Mouse (Mus musculus): Measurements from ENCODE around the gene Usp19. TPM values are rescaled to one million over a fixed set of nuclear protein-coding genes. Genes with fewer than 3 reads are reported as not detected.

Gene Usp19
- polyA plus RNA-seq, 1 experiment from 2014 or later = 43.8 TPM

DNA sequence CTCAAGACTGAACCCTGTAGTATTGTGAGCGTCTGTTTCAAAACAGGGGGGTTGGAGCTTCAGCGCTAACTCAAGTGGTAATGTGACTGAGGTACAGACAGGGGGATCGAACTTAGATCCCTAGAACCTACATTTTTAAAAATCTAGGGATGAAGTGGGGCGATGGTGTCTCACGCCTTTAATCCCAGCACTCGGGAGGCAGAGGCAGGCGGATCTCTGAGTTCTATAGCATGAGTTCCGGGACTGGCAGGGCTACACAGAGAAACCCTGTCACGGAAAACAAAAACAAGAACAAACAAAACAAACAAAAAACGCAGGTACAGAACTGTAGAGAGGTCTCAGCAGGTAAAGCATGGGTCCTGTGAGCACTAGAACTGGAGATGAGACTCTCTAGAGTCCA lies 33.4 kb upstream of the Usp19 start:
- H3K9me3 ChIP-seq (replicated peaks; ENCODE audit: low read length) = no peaks in the 10 kb centered on the region
- no peak overlapping the region for H3K4me2 ChIP-seq (ENCODE audit: low read length)
- no peaks in the 10 kb centered on the region for H3K27me3 ChIP-seq (ENCODE audit: insufficient read depth, low read length)
- no peak for DNase-seq (ENCODE audit: low spot score)
- H3K4me3 ChIP-seq (replicated peaks; ENCODE audit: low read depth, low read length) = no peak overlapping the region
- H3K27ac ChIP-seq = no peak overlapping the region
- H3K36me3 ChIP-seq (ENCODE audit: insufficient read depth, low read length) = no peaks in the 10 kb centered on the region
- WGBS = 86% methylated on average over 10 of the region's 10 CpGs
- no peak for ATAC-seq (replicated peaks; ENCODE audit: low FRiP score, low read depth)
- H3K4me1 ChIP-seq (replicated peaks; ENCODE audit: insufficient read depth, low read length) = peaks cover 8% of the 10 kb centered on the region
- TF ChIP-seq CTCF (IDR thresholded peaks at IDR 0.05; ENCODE audit: low read depth) = no peak
- H3K9ac ChIP-seq (ENCODE audit: low read depth, low read length) = no peak overlapping the region

GRCm38 (mm10) chr9:108459939-108460318 lies 30.5 kb upstream of the Usp19 start:
- no peak for DNase-seq (ENCODE audit: low spot score)
- no peak for ATAC-seq (replicated peaks; ENCODE audit: low FRiP score, low read depth)
- Histone ChIP-seq H3K4me2 (ENCODE audit: low read length) (peak overlapping the region; percentile 85), H3K9me3 (replicated peaks; ENCODE audit: low read length) (no peaks in the 10 kb centered on the region), H3K27ac (peak overlapping the region; percentile 92), H3K36me3 (ENCODE audit: insufficient read depth, low read length) (peaks cover 18% of the 10 kb centered on the region; the same call in 1 of the 2 replicates), H3K27me3 (ENCODE audit: insufficient read depth, low read length) (no peaks in the 10 kb centered on the region), H3K4me1 (replicated peaks; ENCODE audit: insufficient read depth, low read length) (peaks cover 16% of the 10 kb centered on the region), H3K4me3 (replicated peaks; ENCODE audit: low read depth, low read length) (peak overlapping the region; percentile 76), H3K9ac (ENCODE audit: low read depth, low read length) (peak overlapping the region; percentile 84; the same call in 1 of the 2 replicates)
- 97% methylated on average over 1 of the region's 1 CpGs for WGBS
- no peak for TF ChIP-seq CTCF (IDR thresholded peaks at IDR 0.05; ENCODE audit: low read depth)

DNA sequence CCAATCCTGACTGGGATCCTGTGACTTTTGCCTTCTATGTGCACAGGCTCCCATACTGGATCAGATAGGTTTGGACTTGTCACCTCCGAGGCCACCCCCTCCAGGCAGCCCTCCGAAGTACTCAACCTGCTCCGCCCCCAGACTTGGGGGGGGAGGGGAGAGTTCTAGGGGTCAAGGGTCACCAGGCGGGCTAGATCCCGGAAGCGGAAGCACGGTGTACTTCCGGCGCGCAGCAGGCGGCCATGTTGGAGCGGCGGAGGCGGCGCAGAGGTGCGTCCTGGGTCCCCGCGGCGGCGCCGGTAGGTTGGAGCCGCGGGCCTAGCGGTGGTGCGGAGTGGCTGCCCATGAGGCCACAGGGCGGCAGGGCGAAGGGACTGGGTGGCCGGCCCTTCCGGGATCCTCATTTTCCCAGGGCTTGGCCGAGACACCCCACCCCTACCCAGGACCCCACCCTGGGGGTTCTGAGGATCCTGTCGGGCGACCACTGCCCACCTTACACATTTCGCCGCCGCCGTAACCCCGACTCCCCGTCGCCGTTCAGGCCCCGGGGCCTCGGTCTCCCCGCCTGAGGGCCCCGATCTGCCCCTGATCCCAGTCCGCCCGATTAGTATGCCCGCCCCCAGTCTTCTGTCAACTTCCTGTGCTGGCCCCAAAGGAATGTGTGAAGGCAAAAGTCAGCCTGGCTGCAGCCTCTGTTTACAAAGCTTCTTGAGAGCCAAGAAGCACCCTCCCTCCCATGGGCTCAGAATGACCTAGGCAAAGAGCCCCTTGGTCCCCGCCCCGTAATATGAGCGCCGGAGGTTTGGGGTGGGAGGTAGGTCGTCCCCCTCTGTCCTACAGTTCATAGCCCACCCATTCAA lies 29.9 kb upstream of the Usp19 start, which contains the start of gene Ccdc71:
TSS of gene Ccdc71 (plus strand) at position 209 of the 860 bp plus-strand sequence.
- Histone ChIP-seq H3K4me3 (replicated peaks; ENCODE audit: low read depth, low read length) (peak within 1 kb of the TSS; percentile 76), H3K4me1 (replicated peaks; ENCODE audit: insufficient read depth, low read length) (peaks cover 16% of the 10 kb centered on the region), H3K9ac (ENCODE audit: low read depth, low read length) (peak within 1 kb of the TSS; percentile 84), H3K27ac (peak within 1 kb of the TSS; percentile 92), H3K27me3 (ENCODE audit: insufficient read depth, low read length) (no peaks in the 10 kb centered on the region), H3K36me3 (ENCODE audit: insufficient read depth, low read length) (peaks cover 24% of the 10 kb centered on the region; the same call in 1 of the 2 replicates), H3K4me2 (ENCODE audit: low read length) (peak within 1 kb of the TSS; percentile 85), H3K9me3 (replicated peaks; ENCODE audit: low read length) (no peaks in the 10 kb centered on the region)
- ATAC-seq (replicated peaks; ENCODE audit: low FRiP score, low read depth) (peak; percentile 80), DNase-seq (ENCODE audit: low spot score) (peak; percentile 89)
- 0% methylated on average over 49 of the region's 52 CpGs for WGBS
- 0 out of 2 replicates have a peak, but pooled peaks have one; percentile 1 for TF ChIP-seq CTCF (IDR thresholded peaks at IDR 0.05; ENCODE audit: low read depth)

DNA sequence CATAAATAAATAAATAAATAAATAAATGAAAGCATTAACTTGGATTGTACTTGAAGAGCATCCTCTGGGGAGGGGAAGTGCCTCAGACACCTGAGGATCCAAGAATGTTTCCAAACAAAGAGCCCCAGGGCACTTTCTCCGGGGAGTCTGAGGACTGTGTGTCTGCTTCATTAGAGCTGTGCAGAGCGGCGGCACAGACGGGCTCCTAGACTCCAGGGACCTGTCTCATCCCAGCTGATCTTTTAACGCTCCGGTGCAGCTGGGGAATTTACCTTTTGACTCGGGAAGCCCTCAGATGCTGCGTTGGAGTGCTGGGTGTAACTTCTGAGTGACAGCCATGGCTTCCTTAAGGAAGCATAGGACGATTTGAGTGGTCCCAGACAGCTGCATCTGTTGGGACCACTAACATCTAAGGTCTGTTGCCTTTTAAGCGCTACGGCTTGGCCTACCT lies 29.2 kb upstream of the Usp19 start, which contains the start of gene Klhdc8b:
TSS of gene Klhdc8b (minus strand) at position 401 of the 451 bp plus-strand sequence.
- Histone ChIP-seq H3K27me3 (ENCODE audit: insufficient read depth, low read length) (no peaks in the 10 kb centered on the region), H3K9ac (ENCODE audit: low read depth, low read length) (peak within 1 kb of the TSS; percentile 84), H3K4me3 (replicated peaks; ENCODE audit: low read depth, low read length) (peak within 1 kb of the TSS; percentile 76), H3K27ac (peak within 1 kb of the TSS; percentile 92), H3K4me1 (replicated peaks; ENCODE audit: insufficient read depth, low read length) (peaks cover 16% of the 10 kb centered on the region), H3K9me3 (replicated peaks; ENCODE audit: low read length) (no peaks in the 10 kb centered on the region), H3K4me2 (ENCODE audit: low read length) (peak within 1 kb of the TSS; percentile 85), H3K36me3 (ENCODE audit: insufficient read depth, low read length) (peaks cover 28% of the 10 kb centered on the region; the same call in 1 of the 2 replicates)
- 13% methylated on average over 11 of the region's 11 CpGs for WGBS
- DNase-seq (ENCODE audit: low spot score) (peak; percentile 41), ATAC-seq (replicated peaks; ENCODE audit: low FRiP score, low read depth) (peak; percentile 36; the same call in 1 of the 2 replicates)
- no peak for TF ChIP-seq CTCF (IDR thresholded peaks at IDR 0.05; ENCODE audit: low read depth)

DNA sequence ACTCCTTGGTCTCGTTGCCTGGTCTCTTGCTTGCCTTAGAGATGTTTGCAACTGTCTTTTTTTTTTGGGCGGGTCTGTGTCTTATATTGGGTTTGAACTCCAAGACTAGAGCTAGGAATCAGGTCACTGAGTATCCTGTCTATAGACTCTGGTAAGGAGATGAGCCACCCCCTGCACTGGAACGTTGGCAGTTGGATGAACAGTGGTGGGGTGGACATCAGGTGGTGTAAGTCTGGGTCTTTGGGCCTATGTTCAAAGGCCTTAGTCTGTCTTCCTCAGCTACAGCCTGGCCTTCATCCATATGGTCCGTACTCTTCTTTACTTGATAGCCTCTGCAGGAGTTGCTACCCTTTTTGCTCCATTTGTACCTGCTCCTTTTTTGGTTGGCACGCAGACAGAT lies 28.7 kb upstream of the Usp19 start:
- WGBS = 78% methylated on average over 5 of the region's 5 CpGs
- H3K9ac ChIP-seq (ENCODE audit: low read depth, low read length) = peak overlapping the region; percentile 84; the same call in 1 of the 2 replicates
- peak overlapping the region; percentile 85 for H3K4me2 ChIP-seq (ENCODE audit: low read length)
- no peak for TF ChIP-seq CTCF (IDR thresholded peaks at IDR 0.05; ENCODE audit: low read depth)
- no peaks in the 10 kb centered on the region for H3K27me3 ChIP-seq (ENCODE audit: insufficient read depth, low read length)
- no peak for ATAC-seq (replicated peaks; ENCODE audit: low FRiP score, low read depth)
- no peak for DNase-seq (ENCODE audit: low spot score)
- peak overlapping the region; percentile 92 for H3K27ac ChIP-seq
- peaks cover 16% of the 10 kb centered on the region for H3K4me1 ChIP-seq (replicated peaks; ENCODE audit: insufficient read depth, low read length)
- H3K9me3 ChIP-seq (replicated peaks; ENCODE audit: low read length) = no peaks in the 10 kb centered on the region
- peaks cover 28% of the 10 kb centered on the region; the same call in 1 of the 2 replicates for H3K36me3 ChIP-seq (ENCODE audit: insufficient read depth, low read length)
- peak overlapping the region; percentile 76 for H3K4me3 ChIP-seq (replicated peaks; ENCODE audit: low read depth, low read length)

DNA sequence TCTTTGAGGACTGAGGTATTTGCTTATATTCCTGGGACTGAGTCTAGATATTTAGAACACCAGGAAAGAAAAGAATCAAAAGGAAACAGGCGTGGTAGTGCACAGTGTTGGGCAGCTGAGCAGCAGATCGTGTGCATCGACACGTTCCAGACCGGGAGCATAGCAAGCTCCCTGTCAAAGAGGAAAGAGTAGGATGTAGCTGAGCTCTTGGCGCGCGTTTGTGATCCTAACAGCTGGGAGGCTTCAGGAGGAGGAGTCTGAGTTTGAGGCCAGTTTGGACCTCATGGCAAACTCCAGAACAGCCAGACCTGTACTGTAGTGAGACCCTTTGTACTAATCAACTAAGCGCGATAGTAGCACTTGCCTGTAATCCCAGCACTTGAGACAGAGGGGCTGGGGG lies 28.2 kb upstream of the Usp19 start:
- peak; percentile 87 for DNase-seq (ENCODE audit: low spot score)
- Histone ChIP-seq H3K9me3 (replicated peaks; ENCODE audit: low read length) (no peaks in the 10 kb centered on the region), H3K4me3 (replicated peaks; ENCODE audit: low read depth, low read length) (no peak overlapping the region), H3K4me2 (ENCODE audit: low read length) (peak overlapping the region; percentile 85), H3K9ac (ENCODE audit: low read depth, low read length) (no peak overlapping the region), H3K36me3 (ENCODE audit: insufficient read depth, low read length) (peaks cover 28% of the 10 kb centered on the region; the same call in 1 of the 2 replicates), H3K27me3 (ENCODE audit: insufficient read depth, low read length) (no peaks in the 10 kb centered on the region), H3K4me1 (replicated peaks; ENCODE audit: insufficient read depth, low read length) (peaks cover 16% of the 10 kb centered on the region), H3K27ac (peak overlapping the region; percentile 92)
- no peak for TF ChIP-seq CTCF (IDR thresholded peaks at IDR 0.05; ENCODE audit: low read depth)
- no peak for ATAC-seq (replicated peaks; ENCODE audit: low FRiP score, low read depth)
- 45% methylated on average over 10 of the region's 10 CpGs for WGBS
